Mouse (Mus musculus) lung, embryonic 15.5 days (tissue): ENCODE data around the gene Itga2b. TPM values are rescaled to one million over a fixed set of nuclear protein-coding genes. Genes with fewer than 3 reads are reported as not detected.

Experiments
- ATAC-seq: fragments of 200-750 bp; cut with Nextera tagmentation; 2 replicates; pipeline ENCODE4 v1.8.0; 2017; ENCODE audit warnings: moderate number of reproducible peaks, borderline replicate concordance; ENCODE audit not compliant: low FRiP score, low TSS enrichment; ENCODE audit errors: extremely low read depth
- H3K27ac ChIP-seq: fragments of 300-500 bp; sonication (generic); 2 replicates; pipeline ENCODE4 v1.5.1; 2015; ENCODE audit warnings: moderate library complexity, mild to moderate bottlenecking, inconsistent platforms
- H3K27me3 ChIP-seq: fragments of 300-500 bp; sonication (generic); 2 replicates; pipeline ENCODE4 v1.6.1; 2015; ENCODE audit warnings: inconsistent platforms
- H3K36me3 ChIP-seq: fragments of 300-500 bp; sonication (generic); 2 replicates; pipeline ENCODE4 v1.6.1; 2015; ENCODE audit warnings: inconsistent platforms
- H3K4me1 ChIP-seq: fragments of 300-500 bp; sonication (generic); 2 replicates; pipeline ENCODE4 v1.6.1; 2015; ENCODE audit warnings: inconsistent platforms
- H3K4me2 ChIP-seq: fragments of 300-500 bp; sonication (generic); 2 replicates; pipeline ENCODE4 v1.6.1; 2015; ENCODE audit warnings: inconsistent platforms, mild to moderate bottlenecking, moderate library complexity
- H3K4me3 ChIP-seq: fragments of 300-500 bp; sonication (generic); 2 replicates; pipeline ENCODE4 v1.5.1; 2015; ENCODE audit warnings: mild to moderate bottlenecking, inconsistent platforms
- H3K9ac ChIP-seq: fragments of 300-500 bp; sonication (generic); 2 replicates; pipeline ENCODE4 v1.6.1; 2015; ENCODE audit warnings: inconsistent platforms
- H3K9me3 ChIP-seq: fragments of 300-500 bp; sonication (generic); 2 replicates; pipeline ENCODE4 v1.6.1; 2016; ENCODE audit warnings: inconsistent platforms
- WGBS: fragments of 180-500 bp; shearing (Covaris S2); methylation state at CpG from one replicate; pipeline ENCODE4 v1.1.7; 2015; 5-methylcytosine and 5-hydroxymethylcytosine counted together
- polyA plus RNA-seq: library from polyadenylated mRNA; unstranded; fragments of >200 nt; fragmentation: Nextera tagmentation; extraction: Ambion mirVana; gene quantifications from 2 replicates; pipeline ENCODE4 v1.2.1, GENCODE M21; 2015

Itga2b gene
- polyA plus RNA-seq, 1 experiment from 2014 or later, result 8.9 TPM

DNA sequence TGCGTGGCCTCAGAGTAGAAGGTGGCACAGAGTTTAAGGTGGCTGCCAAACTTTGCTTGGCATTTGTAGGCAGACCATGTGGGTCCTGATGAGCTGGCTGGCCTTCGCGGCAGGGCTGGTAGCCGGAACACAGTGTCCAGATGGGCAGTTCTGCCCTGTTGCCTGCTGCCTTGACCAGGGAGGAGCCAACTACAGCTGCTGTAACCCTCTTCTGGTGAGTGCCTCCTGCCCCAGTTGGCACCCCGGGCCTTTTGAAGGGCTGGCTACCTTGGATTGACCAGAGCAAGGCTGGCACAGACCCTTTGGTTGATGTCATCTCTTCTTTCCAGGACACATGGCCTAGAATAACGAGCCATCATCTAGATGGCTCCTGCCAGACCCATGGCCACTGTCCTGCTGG lies 37.0 kb downstream of the Itga2b start:
- no peak overlapping the region for H3K9ac ChIP-seq
- no peak overlapping the region for H3K27ac ChIP-seq
- H3K4me3 ChIP-seq, result no peak overlapping the region
- peaks cover 27% of the 10 kb centered on the region for H3K36me3 ChIP-seq
- ATAC-seq, result no peak
- no peaks in the 10 kb centered on the region for H3K27me3 ChIP-seq
- H3K9me3 ChIP-seq, result no peaks in the 10 kb centered on the region
- WGBS, result 92% methylated on average over 6 of the region's 6 CpGs
- H3K4me2 ChIP-seq, result no peak overlapping the region
- H3K4me1 ChIP-seq, result peaks cover 37% of the 10 kb centered on the region

DNA sequence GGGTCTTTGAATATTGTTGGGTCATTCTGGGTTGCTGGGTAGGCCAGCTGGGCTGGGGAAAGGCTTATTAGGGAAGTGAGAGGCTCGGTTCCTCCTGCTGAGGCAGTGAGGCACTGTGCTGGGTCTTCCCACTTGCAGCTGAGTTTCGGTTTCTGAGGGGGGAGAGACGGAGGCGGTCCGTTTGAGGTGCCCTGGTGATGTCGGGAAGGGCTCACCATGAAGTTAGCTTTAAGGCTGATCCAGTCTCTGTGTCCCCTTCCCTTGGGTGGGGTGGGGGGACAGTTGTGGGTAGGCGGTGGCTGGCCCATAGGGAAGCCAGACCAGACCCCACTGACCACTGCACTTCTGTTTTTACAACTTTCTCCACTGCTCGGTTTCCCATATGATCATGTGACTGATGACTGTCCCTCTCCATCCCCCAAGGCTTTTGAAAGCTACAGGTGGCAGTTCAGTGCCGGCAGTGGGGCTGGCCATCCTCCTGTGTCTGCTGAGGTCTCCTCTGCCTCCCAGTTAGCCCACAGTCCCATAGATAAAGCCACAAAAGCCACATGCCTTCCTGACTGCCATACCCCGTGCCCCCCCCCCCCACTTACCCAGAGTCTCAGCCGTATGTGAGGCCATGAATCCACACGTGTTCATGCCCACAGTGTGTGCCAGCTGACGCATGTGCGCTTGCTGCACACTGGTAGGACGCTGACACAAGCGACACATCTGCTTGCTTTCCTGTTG lies 37.6 kb downstream of the Itga2b start:
- Histone ChIP-seq H3K9ac (no peak overlapping the region), H3K27ac (no peak overlapping the region), H3K4me2 (no peak overlapping the region), H3K36me3 (peaks cover 24% of the 10 kb centered on the region), H3K27me3 (no peaks in the 10 kb centered on the region), H3K4me3 (no peak overlapping the region), H3K9me3 (no peaks in the 10 kb centered on the region), H3K4me1 (peaks cover 30% of the 10 kb centered on the region)
- WGBS, result 49% methylated on average over 16 of the region's 16 CpGs
- ATAC-seq, result no peak

DNA sequence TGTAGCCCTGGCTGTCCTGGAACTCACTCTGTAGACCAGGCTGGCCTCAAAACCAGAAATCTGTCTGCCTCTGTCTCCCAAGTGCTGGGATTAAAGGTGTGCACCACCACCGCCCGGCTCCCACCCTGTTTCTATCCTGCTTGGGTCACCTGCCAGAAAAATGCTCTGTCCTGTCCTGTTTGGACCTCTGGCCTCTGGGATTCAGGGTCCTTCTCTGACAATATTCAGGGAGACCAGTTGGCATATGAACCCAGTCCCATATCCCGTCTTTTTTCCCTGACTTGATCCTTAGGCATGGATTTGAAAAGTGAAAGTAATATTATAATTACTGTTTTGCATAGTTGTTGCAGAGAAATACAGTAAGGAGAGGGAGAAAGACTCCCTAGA lies 38.2 kb downstream of the Itga2b start:
- Histone ChIP-seq H3K9me3 (no peaks in the 10 kb centered on the region), H3K4me2 (no peak overlapping the region), H3K4me3 (no peak overlapping the region), H3K27ac (no peak overlapping the region), H3K36me3 (peaks cover 20% of the 10 kb centered on the region), H3K27me3 (no peaks in the 10 kb centered on the region), H3K9ac (no peak overlapping the region), H3K4me1 (peaks cover 25% of the 10 kb centered on the region)
- no peak for ATAC-seq
- 81% methylated on average over 3 of the region's 3 CpGs for WGBS

DNA sequence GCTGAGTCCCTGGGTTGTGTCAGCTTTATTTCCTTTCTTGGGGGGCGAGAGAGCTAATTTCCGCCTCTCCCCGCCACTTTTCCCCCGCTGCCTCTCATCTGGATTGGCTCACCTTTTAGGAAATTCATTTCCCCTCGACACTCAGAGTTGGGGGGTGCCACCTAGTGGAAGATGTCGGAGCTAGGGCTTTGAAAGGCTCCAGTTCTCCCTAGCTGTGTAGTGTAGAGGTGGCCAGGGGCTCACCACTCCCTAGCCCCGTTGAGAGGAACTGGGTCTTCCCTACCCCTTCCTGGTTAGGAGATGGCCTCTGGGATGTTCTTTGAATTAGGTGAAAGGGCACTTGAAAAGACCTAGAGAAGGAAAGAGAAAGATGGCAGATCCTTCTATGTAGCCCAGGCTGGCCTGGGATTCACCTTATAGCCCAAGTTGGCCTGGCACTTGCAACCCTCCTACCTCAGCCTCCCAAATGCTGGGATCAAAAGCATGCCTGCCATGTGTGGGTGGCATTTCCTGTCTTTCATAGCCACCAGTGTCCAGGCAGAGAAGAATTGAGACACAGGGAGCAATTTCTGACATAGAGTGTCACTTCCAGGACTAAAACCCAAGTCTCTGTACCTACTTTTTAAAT lies 38.8 kb downstream of the Itga2b start:
- Histone ChIP-seq H3K4me1 (peaks cover 25% of the 10 kb centered on the region), H3K4me3 (peak overlapping the region; percentile 68), H3K4me2 (peak overlapping the region; percentile 94), H3K27ac (peak overlapping the region; percentile 86), H3K9ac (peak overlapping the region; percentile 65), H3K27me3 (no peaks in the 10 kb centered on the region), H3K36me3 (peaks cover 16% of the 10 kb centered on the region), H3K9me3 (no peaks in the 10 kb centered on the region)
- peak; percentile 19; the same call in 1 of the 2 replicates for ATAC-seq
- 2% methylated on average over 7 of the region's 7 CpGs for WGBS

DNA sequence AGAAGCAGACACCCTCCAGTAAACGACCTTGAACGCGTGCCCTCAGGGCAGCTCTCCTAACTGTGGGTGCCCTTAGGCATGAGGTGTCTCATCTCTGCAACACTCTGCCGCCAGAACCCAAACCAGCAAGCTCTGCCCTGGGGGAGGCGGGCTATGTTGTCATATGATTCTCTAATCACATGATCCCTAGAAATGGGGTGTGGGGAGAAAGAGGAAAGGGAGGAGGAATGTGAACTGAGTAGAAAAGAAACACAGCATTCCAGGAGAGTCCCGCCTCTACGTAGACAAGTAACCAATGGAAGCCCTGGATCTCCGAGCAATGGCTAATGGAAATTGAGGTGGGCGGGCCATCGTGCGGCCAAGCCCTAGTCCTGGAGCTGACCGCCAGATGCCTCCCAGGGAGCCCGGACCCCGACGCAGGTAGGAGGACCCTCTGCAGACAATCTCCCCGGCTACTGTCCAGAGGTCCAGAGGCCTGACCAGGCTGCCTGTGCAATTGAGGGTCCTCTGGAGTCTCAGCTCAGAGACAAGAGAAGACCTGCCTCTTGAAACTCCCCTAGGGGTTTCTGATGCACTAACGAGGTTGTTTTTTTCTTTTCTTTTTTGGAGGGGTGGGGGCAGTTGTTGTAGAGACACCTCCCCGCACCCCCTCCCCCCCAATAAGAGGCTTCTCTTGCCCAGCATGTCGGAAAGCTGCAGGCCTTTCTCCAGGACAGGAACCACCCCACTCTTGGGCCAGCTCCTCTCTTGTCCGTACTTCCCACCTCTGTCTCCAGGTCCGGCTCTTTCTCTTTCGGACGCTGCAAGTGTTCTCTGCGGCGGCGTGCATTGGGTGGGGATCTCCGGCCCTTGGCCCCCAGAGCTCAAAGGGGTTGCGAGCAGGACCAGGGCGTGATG lies 39.6 kb downstream of the Itga2b start, which contains the start of gene Grn:
Gene Grn (plus strand): TSS at position 195 of the 897 bp plus-strand sequence.
- H3K27me3 ChIP-seq, result no peaks in the 10 kb centered on the region

DNA sequence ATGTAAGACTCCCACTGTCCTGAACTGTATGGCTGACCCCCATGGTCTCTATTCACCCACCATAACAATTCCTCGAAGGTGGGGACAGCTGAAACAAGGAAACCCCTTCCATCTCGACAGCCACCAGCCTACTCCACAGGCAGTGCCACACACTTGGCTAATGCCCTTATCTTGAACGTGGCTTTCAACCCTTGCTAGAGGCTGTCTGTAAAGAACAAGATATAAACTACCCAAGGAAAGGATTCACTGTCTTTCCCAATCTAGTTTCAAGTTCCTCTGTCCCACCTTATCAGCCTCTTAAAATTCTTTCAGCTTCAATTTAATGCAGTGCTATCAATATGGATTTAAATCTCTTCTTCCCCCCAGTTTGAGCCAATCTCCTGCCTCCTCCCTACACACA lies 40.4 kb downstream of the Itga2b start:
- Histone ChIP-seq H3K27ac (0 out of 2 replicates have a peak overlapping the region, but pooled peaks have one; percentile 35), H3K4me3 (peak overlapping the region; percentile 68)
- 29% methylated on average over 3 of the region's 3 CpGs for whole genome bisulfite sequencing

More for the DNA sequence above, 39.6 kb downstream of the Itga2b start, which contains the start of gene Grn:
- H3K9ac ChIP-seq, result peak within 1 kb of the TSS; percentile 65
- H3K27ac ChIP-seq, result peak within 1 kb of the TSS; percentile 86
- 0% methylated on average over 29 of the region's 29 CpGs for WGBS
- peaks cover 25% of the 10 kb centered on the region for H3K4me1 ChIP-seq
- peak within 1 kb of the TSS; percentile 94 for H3K4me2 ChIP-seq
- peaks cover 9% of the 10 kb centered on the region for H3K36me3 ChIP-seq
- no peaks in the 10 kb centered on the region for H3K9me3 ChIP-seq
- ATAC-seq, result peak; percentile 92
- peak within 1 kb of the TSS; percentile 68 for H3K4me3 ChIP-seq

DNA sequence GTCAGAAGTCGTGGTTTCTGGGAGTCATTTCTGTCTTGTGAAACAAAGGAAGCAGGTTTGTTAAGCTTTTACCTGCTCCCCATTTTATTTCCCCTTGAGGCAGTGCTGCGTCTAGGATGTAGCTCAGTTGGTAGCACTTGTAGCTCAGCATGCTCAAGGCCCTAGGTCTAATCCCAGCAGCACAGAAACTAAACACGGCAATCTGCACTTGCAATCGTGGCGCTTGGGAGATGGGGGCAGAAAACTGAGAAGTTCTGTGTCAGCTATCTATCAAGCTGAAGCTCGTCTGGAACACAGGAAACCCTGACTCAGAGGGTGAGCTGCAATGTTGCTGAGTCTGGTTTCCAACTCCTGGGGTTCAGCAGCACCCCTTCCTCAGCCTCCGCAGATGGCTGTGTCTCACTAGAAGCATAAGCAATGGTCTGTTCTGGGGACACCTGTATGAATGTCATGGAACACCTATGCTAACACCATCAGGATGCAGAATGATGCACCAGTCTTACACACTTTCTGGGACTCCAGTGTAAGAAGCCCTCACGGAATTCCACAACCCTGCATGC lies 40.9 kb downstream of the Itga2b start:
- WGBS, result 69% methylated on average over 8 of the region's 8 CpGs
- no peaks in the 10 kb centered on the region for H3K27me3 ChIP-seq
- H3K9ac ChIP-seq, result no peak overlapping the region
- H3K4me1 ChIP-seq, result peaks cover 28% of the 10 kb centered on the region
- peak overlapping the region; percentile 94 for H3K4me2 ChIP-seq
- peak overlapping the region; percentile 68; the same call in 1 of the 2 replicates for H3K4me3 ChIP-seq
- no peak for ATAC-seq
- no peaks in the 10 kb centered on the region for H3K36me3 ChIP-seq
- 0 out of 2 replicates have a peak overlapping the region, but pooled peaks have one; percentile 35 for H3K27ac ChIP-seq
- no peaks in the 10 kb centered on the region for H3K9me3 ChIP-seq

More for the DNA sequence above, 40.4 kb downstream of the Itga2b start:
- H3K9me3 ChIP-seq, result no peaks in the 10 kb centered on the region
- H3K4me1 ChIP-seq, result peaks cover 30% of the 10 kb centered on the region
- no peaks in the 10 kb centered on the region for H3K27me3 ChIP-seq
- peak overlapping the region; percentile 55 for H3K9ac ChIP-seq
- peaks cover under 1% of the 10 kb centered on the region for H3K36me3 ChIP-seq
- ATAC-seq, result no peak
- H3K4me2 ChIP-seq, result peak overlapping the region; percentile 94

DNA sequence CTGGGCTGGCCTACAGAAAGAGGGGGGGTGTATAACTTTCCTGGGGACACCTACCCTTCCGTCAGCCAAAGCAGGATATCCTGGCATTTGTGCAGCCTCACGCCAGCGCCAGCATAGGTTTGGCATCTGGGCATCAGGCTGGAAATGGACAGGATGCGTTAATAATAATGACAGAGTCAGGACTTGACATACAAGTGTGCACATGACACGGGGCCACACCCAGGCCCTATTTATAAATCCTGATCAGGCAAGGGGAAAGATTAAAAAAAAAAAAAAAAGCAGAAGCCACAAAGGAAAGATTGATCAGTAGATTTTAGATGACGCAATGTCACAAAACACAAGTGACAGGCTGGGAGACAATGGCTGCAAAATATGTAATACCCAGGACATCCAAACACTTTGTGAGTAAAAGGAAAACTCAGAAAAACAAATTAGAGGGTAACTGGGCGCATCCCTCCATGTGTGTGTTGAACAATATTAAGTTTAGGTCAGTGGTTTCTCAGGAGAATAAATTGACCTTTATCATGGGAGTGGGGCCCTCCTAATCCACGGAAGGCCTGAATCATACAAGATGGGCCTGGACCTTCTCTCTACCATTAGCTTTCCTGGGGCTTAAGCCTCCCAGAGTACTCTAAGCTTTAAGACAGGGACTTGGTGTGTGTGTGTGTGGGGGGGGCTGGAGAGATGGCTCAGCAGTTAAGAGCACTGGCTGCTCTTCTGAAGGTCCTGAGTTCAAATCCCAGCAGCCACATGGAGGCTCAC lies 44.2 kb downstream of the Itga2b start:
- Histone ChIP-seq H3K27ac (no peak overlapping the region), H3K4me1 (peaks cover 15% of the 10 kb centered on the region), H3K9me3 (no peaks in the 10 kb centered on the region), H3K27me3 (no peaks in the 10 kb centered on the region), H3K9ac (no peak overlapping the region), H3K4me3 (no peak overlapping the region), H3K4me2 (no peak overlapping the region), H3K36me3 (no peaks in the 10 kb centered on the region)
- WGBS, result 74% methylated on average over 8 of the region's 8 CpGs
- no peak for ATAC-seq

DNA sequence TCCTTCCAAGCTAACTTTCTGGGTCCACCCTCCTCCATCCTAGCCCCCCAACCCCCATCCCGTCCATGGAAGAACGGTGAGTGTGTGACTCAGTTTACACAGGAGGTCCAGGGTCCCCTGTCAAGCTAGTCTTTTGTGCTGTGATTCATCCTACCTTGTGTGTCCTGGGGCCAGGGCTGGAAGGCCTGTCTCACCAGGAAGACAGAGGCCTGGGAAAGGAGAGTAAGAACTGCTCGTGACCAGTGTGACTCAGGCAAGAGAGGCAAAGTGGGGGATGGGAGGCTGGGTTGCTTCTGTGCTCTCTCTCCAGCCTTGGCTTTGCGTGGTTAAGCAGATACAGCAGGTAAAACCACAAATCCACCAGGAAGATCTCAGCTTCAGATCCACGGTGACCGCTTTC lies 45.3 kb downstream of the Itga2b start:
- no peaks in the 10 kb centered on the region for H3K36me3 ChIP-seq
- no peak overlapping the region for H3K4me3 ChIP-seq
- 75% methylated on average over 6 of the region's 6 CpGs for WGBS
- no peak for ATAC-seq
- no peaks in the 10 kb centered on the region for H3K27me3 ChIP-seq
- H3K9me3 ChIP-seq, result no peaks in the 10 kb centered on the region
- H3K27ac ChIP-seq, result no peak overlapping the region
- H3K4me1 ChIP-seq, result peaks cover 12% of the 10 kb centered on the region
- H3K4me2 ChIP-seq, result no peak overlapping the region
- H3K9ac ChIP-seq, result no peak overlapping the region

DNA sequence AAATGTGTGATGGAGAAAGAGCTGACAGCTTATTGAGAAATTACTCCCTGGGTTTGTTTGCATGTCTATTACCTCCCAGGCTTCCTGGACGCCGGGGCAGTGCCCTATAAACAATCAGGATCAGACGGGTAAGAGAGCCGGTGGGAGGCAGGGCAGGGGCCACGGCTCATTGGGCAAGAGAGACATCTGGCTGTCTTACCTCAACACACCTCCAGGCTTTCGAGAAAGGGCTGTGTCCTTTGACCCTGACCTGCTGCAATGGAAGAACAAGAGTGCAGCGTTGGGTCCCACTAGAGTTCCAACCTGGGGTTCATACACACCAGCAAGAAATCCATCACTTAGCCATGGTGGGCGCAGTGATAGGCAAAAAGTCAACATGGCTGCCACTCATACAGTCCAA lies 48.4 kb downstream of the Itga2b start:
- Histone ChIP-seq H3K9me3 (no peaks in the 10 kb centered on the region), H3K27ac (no peak overlapping the region), H3K4me1 (0 out of 2 replicates have a peak, but pooled peaks cover 6% of the 10 kb centered on the region), H3K4me3 (no peak overlapping the region), H3K4me2 (no peak overlapping the region), H3K36me3 (no peaks in the 10 kb centered on the region), H3K9ac (no peak overlapping the region), H3K27me3 (no peaks in the 10 kb centered on the region)
- 39% methylated on average over 8 of the region's 8 CpGs for WGBS
- ATAC-seq, result no peak

DNA sequence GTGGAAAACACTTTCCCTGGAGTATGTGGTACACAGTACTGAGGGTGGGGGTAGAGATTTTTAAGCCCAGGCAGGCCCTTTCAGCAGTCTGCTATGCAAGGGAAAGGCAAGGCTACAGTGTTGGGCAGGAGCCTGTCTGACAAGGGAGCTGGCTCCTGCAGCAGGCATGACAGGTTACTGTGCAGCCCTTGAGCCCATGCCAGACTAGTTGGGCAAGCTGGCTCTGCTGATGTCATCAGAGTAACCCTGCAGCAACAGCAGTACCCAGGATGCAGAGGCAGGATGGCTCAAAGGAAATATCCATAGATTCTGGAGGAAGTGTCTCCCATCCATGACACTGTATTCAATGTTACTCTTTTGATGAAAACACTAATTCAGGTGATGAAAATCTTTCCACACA lies 51.0 kb downstream of the Itga2b start:
- Histone ChIP-seq H3K9me3 (no peaks in the 10 kb centered on the region), H3K36me3 (no peaks in the 10 kb centered on the region), H3K4me1 (no peaks in the 10 kb centered on the region), H3K9ac (no peak overlapping the region), H3K4me2 (no peak overlapping the region), H3K4me3 (no peak overlapping the region), H3K27ac (no peak overlapping the region), H3K27me3 (no peaks in the 10 kb centered on the region)
- ATAC-seq, result no peak
